Mouse (Mus musculus) heart, postnatal 0 days (tissue): ENCODE measurements around the gene B630019K06Rik. TPM values are rescaled to one million over a fixed set of nuclear protein-coding genes. Genes with fewer than 3 reads are reported as not detected.
A peak's percentile ranks its signal among the peaks of the same experiment; 100 is the strongest.

Source experiments
- ATAC-seq: fragments of 200-750 bp; cut with Nextera tagmentation; 2 replicates; pipeline ENCODE4 v1.8.0; 2017; ENCODE audit warnings: low read depth, moderate number of reproducible peaks, moderate library complexity; ENCODE audit not compliant: insufficient read depth
- DNase-seq: peaks from one replicate; pipeline ENCODE4 v3.0.0-alpha.2; 2016; ENCODE audit warnings: low spot score
- H3K27ac ChIP-seq: fragments of 300-500 bp; sonication (generic); 2 replicates; pipeline ENCODE4 v1.5.1; 2014; ENCODE audit warnings: low read depth, mild to moderate bottlenecking
- H3K27me3 ChIP-seq: fragments of 300-500 bp; sonication (generic); 2 replicates; pipeline ENCODE4 v1.6.1; 2014; ENCODE audit warnings: low read length, mixed read lengths; ENCODE audit not compliant: control insufficient read depth, insufficient read depth
- H3K36me3 ChIP-seq: fragments of 300-500 bp; sonication (generic); replicated peaks from 2 replicates; pipeline ENCODE4 v1.6.1; 2014; ENCODE audit warnings: low read length, mixed read lengths; ENCODE audit not compliant: control insufficient read depth, insufficient read depth
- H3K4me1 ChIP-seq: fragments of 300-500 bp; sonication (generic); 2 replicates; pipeline ENCODE4 v1.6.1; 2014; ENCODE audit warnings: antibody characterized with exemption; ENCODE audit not compliant: control insufficient read depth, insufficient read depth
- H3K4me2 ChIP-seq: fragments of 300-500 bp; sonication (generic); 2 replicates; pipeline ENCODE4 v1.6.1; 2014; ENCODE audit warnings: low read depth, mild to moderate bottlenecking, low read length, moderate library complexity
- H3K4me3 ChIP-seq: fragments of 300-500 bp; sonication (generic); 2 replicates; pipeline ENCODE4 v1.5.1; 2014; ENCODE audit warnings: low read depth, low read length
- H3K9ac ChIP-seq: fragments of 300-500 bp; sonication (generic); replicated peaks from 2 replicates; pipeline ENCODE4 v1.6.1; 2014; ENCODE audit warnings: low read depth, low read length, mixed read lengths
- H3K9me3 ChIP-seq: fragments of 300-500 bp; sonication (generic); replicated peaks from 2 replicates; pipeline ENCODE4 v1.6.1; 2016; ENCODE audit warnings: low read length; ENCODE audit not compliant: control insufficient read depth
- CTCF ChIP-seq: IDR thresholded peaks from 2 replicates; pipeline ENCODE4 v1.5.1; 2016; ENCODE audit warnings: antibody characterized with exemption, control low read depth, low read depth
- EP300 ChIP-seq: IDR thresholded peaks from 2 replicates; pipeline ENCODE4 v1.6.1; 2016; ENCODE audit warnings: antibody characterized with exemption, low read depth
- WGBS: fragments of 180-500 bp; shearing (Covaris S2); extraction: QIAGEN DNeasy Blood & Tissue Kit; methylation state at CpG from one replicate; pipeline ENCODE4 v1.1.7; 2014; 5-methylcytosine and 5-hydroxymethylcytosine counted together
- polyA plus RNA-seq: library from polyadenylated mRNA; unstranded; fragments of >200 nt; fragmentation: Nextera tagmentation; extraction: Ambion mirVana; gene quantifications from 2 replicates; pipeline ENCODE4 v1.2.1, GENCODE M21; 2015
- total RNA-seq: library from RNA; depleted of rRNA; stranded (reverse); fragments of >200 nt; gene quantifications from 2 replicates; pipeline ENCODE4 v1.2.3, GENCODE M21; 2014; ENCODE audit warnings: low replicate concordance; rRNA removed

B630019K06Rik gene
- total and polyA plus RNA-seq, 2 experiments from 2014 or later = 0.92 to 3.8 TPM

GRCm38 (mm10) chrX:8921813-8922607 lies 29.8 kb downstream of the B630019K06Rik start:
- Histone ChIP-seq H3K4me1 (no peaks in the 10 kb centered on the region), H3K9ac (no peak overlapping the region), H3K27ac (no peak overlapping the region), H3K4me3 (no peak overlapping the region), H3K27me3 (no peaks in the 10 kb centered on the region), H3K4me2 (no peak overlapping the region), H3K9me3 (no peaks in the 10 kb centered on the region), H3K36me3 (no peaks in the 10 kb centered on the region)
- DNase-seq (no peak), ATAC-seq (no peak)
- TF ChIP-seq EP300 (no peak), CTCF (peak; percentile 31; the same call in 1 of the 2 replicates)
- WGBS = 43% methylated on average over 9 of the region's 9 CpGs

GRCm38 (mm10) chrX:8927308-8927707 lies 35.1 kb downstream of the B630019K06Rik start:
- H3K4me3 ChIP-seq = no peak overlapping the region
- H3K4me2 ChIP-seq = no peak overlapping the region
- H3K27me3 ChIP-seq = no peaks in the 10 kb centered on the region
- H3K27ac ChIP-seq = no peak overlapping the region
- H3K9me3 ChIP-seq = no peaks in the 10 kb centered on the region
- TF ChIP-seq CTCF = no peak
- TF ChIP-seq EP300 = no peak
- no peaks in the 10 kb centered on the region for H3K36me3 ChIP-seq
- no peak overlapping the region for H3K9ac ChIP-seq
- H3K4me1 ChIP-seq = no peaks in the 10 kb centered on the region
- 34% methylated on average over 4 of the region's 4 CpGs for WGBS
- ATAC-seq (no peak), DNase-seq (no peak)

GRCm38 (mm10) chrX:8944041-8944440 lies 51.9 kb downstream of the B630019K06Rik start:
- H3K36me3 ChIP-seq = no peaks in the 10 kb centered on the region
- no peaks in the 10 kb centered on the region for H3K4me1 ChIP-seq
- WGBS = 76% methylated on average over 8 of the region's 8 CpGs
- no peak overlapping the region for H3K27ac ChIP-seq
- TF ChIP-seq EP300 (no peak), CTCF (no peak)
- no peak overlapping the region for H3K4me3 ChIP-seq
- ATAC-seq = no peak
- DNase-seq = no peak
- H3K9ac ChIP-seq = no peak overlapping the region
- no peaks in the 10 kb centered on the region for H3K27me3 ChIP-seq
- no peaks in the 10 kb centered on the region for H3K9me3 ChIP-seq
- no peak overlapping the region for H3K4me2 ChIP-seq

Other genes with a start within 250 kb of the B630019K06Rik start
- gene Ssxb8, start 201.5 kb upstream of the B630019K06Rik start, total RNA-seq = not detected in 2 replicates
- not detected in 2 replicates for gene Ssxb8, start 201.5 kb upstream of the B630019K06Rik start, polyA plus RNA-seq
- not detected in 2 replicates for gene Ssx9, start 143.9 kb upstream of the B630019K06Rik start, total RNA-seq
- gene Ssx9, start 143.9 kb upstream of the B630019K06Rik start, polyA plus RNA-seq = not detected in 2 replicates
- not detected in 2 replicates for gene Ssxb5, start 88.7 kb upstream of the B630019K06Rik start, total RNA-seq
- gene Ssxb5, start 88.7 kb upstream of the B630019K06Rik start, polyA plus RNA-seq = not detected in 2 replicates
- gene Gm6592, start 48.4 kb upstream of the B630019K06Rik start, total RNA-seq = not detected in 2 replicates
- gene Gm6592, start 48.4 kb upstream of the B630019K06Rik start, polyA plus RNA-seq = not detected in 2 replicates
- not detected in 2 replicates for gene Gm5751, start 18.1 kb upstream of the B630019K06Rik start, total RNA-seq
- not detected in 2 replicates for gene Gm5751, start 18.1 kb upstream of the B630019K06Rik start, polyA plus RNA-seq
- gene Fthl17b, start 70.6 kb downstream of the B630019K06Rik start, total RNA-seq = not detected in 2 replicates
- gene Fthl17b, start 70.6 kb downstream of the B630019K06Rik start, polyA plus RNA-seq = not detected in 2 replicates
- gene Fthl17c, start 84.2 kb downstream of the B630019K06Rik start, total RNA-seq = not detected in 2 replicates
- not detected in 2 replicates for gene Fthl17c, start 84.2 kb downstream of the B630019K06Rik start, polyA plus RNA-seq
- gene Fthl17d, start 94.4 kb downstream of the B630019K06Rik start, total RNA-seq = not detected in 2 replicates
- not detected in 2 replicates for gene Fthl17d, start 94.4 kb downstream of the B630019K06Rik start, polyA plus RNA-seq
- gene Fthl17e, start 141.1 kb downstream of the B630019K06Rik start, total RNA-seq = not detected in 2 replicates
- not detected in 2 replicates for gene Fthl17e, start 141.1 kb downstream of the B630019K06Rik start, polyA plus RNA-seq
- gene Fthl17f, start 170.6 kb downstream of the B630019K06Rik start, total RNA-seq = not detected in 2 replicates
- gene Fthl17f, start 170.6 kb downstream of the B630019K06Rik start, polyA plus RNA-seq = not detected in 2 replicates
- gene 4930402K13Rik, start 212.2 kb downstream of the B630019K06Rik start, total RNA-seq = not detected in 2 replicates
- gene 4930402K13Rik, start 212.2 kb downstream of the B630019K06Rik start, polyA plus RNA-seq = not detected in 2 replicates